Mouse (Mus musculus) bone marrow, adult 2 months (tissue): Measurements from ENCODE around the gene Casp2. TPM values are rescaled to one million over a fixed set of nuclear protein-coding genes. Genes with fewer than 3 reads are reported as not detected.
A peak's percentile ranks its signal among the peaks of the same experiment; 100 is the strongest.

ENCODE experiments used
- H3K27ac ChIP-seq: fragments of 200-500 bp; 2 replicates; pipeline ENCODE4 v1.5.1; 2012; ENCODE audit warnings: low read depth, mild to moderate bottlenecking, control low read depth, inconsistent platforms, low read length; ENCODE audit not compliant: control insufficient read depth, poor library complexity, insufficient read depth
- H3K4me1 ChIP-seq: fragments of 200-500 bp; 2 replicates; pipeline ENCODE4 v1.6.1; 2011; ENCODE audit warnings: low read length; ENCODE audit not compliant: control insufficient read depth, insufficient read depth
- H3K4me3 ChIP-seq: fragments of 200-500 bp; replicated peaks from 2 replicates; pipeline ENCODE3; 2011; ENCODE audit warnings: mild to moderate bottlenecking, low read depth, low read length, control low read depth; ENCODE audit not compliant: control insufficient read depth
- CTCF ChIP-seq: fragments of 200-500 bp; IDR thresholded peaks from 2 replicates; pipeline ENCODE4 v1.5.1; 2011; ENCODE audit warnings: low read length, control low read depth; ENCODE audit not compliant: control insufficient read depth, insufficient read depth
- POLR2A ChIP-seq: fragments of 200-500 bp; IDR thresholded peaks from 2 replicates; pipeline ENCODE4 v1.6.1; 2011; ENCODE audit warnings: low read depth, mild to moderate bottlenecking, control low read depth, low read length, borderline replicate concordance; ENCODE audit not compliant: control insufficient read depth
- WGBS: fragments of 180-500 bp; shearing (Covaris S2); methylation state at CpG from one replicate; pipeline ENCODE4 v1.1.7; 2018; 5-methylcytosine and 5-hydroxymethylcytosine counted together
- polyA plus RNA-seq: library from polyadenylated mRNA; stranded (reverse); fragments of >200 nt; gene quantifications from 2 replicates; pipeline ENCODE4 v1.2.4, GENCODE M21; 2011; ENCODE audit warnings: low replicate concordance; ENCODE audit not compliant: missing spikeins, insufficient read depth, insufficient read length

The Casp2 gene
- polyA plus RNA-seq, 1 experiment, result 20.9 TPM

- no peak for TF ChIP-seq POLR2A
- no peak for TF ChIP-seq CTCF
- H3K4me1 ChIP-seq, result no peaks in the 10 kb centered on the region
- H3K4me3 ChIP-seq, result no peak within 1 kb of the TSS
- no peak within 1 kb of the TSS for H3K27ac ChIP-seq
- 73% methylated on average over 20 of the region's 20 CpGs for WGBS
Measured at GRCm38 (mm10) chr6:42261524-42262170, 3.1 kb upstream of the Casp2 start, which contains the start of gene Tmem139. Gene Tmem139 (plus strand): TSS chr6:42261970.

DNA sequence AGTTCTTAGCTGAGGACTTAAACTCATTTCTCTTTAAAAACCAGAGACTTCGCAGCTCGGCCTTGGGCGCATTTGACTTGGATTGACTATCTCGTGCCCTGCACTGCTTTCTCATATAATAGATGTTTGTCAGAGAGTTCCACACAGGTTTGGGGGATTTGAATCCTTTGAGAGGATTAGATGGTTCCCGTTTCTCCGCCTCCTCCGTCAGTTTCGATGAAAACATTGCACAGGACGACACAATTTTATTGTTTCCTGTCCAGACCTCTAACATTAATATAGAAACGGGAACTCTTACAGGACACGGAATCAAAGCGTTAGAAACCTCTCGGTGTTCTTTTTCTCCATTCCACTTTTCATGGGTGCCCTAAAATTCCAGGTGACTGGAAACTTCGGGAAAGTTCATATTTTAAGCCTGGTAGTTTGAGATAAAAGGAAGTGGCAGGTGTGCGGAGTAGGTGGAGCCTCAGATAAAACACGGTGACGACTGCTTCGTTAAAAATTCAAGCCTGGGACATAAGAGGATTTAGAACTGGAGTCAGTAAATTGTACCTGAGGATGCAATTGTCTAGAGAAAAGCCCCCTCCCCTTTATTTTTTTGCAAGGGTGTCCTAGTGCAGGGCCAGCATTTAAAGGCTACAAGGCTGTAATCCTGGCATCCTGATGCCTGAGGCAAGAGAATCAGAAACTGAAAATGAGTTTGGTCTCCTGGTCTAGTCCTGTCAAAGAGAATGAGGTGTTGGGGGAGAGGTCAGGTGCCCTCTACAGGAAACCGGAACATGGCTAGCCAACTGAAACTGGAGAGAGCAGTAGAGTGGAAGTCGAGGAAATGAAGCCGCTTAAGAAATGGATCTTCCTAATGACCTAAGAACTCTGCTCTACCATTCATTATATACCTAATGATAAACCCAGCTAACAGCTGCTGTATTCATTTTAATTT lies 876 bp downstream of the Casp2 start:
- WGBS, result under 1% methylated on average over 21 of the region's 21 CpGs
- peak overlapping the region; percentile 83 for H3K4me3 ChIP-seq
- TF ChIP-seq POLR2A (no peak), CTCF (no peak)
- peak overlapping the region; percentile 81 for H3K27ac ChIP-seq
- no peaks in the 10 kb centered on the region for H3K4me1 ChIP-seq

DNA sequence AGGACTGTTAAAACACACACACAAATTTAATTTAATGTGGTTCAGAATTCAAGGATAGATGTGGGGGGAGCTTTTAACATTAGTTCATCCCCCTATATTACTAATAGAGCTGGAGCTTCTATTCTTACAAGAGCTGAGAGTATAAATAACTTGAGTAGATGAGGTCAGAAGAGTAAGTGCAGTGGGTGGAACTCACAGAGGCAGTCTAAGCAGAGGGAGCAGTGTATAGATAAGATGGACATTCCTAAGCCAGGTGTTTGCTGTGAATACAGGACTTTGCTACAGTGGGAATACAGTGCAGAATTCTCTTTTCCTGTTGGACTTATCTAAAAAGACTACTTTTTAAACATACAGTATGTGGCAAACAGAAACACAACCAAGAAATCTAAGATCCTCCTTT lies 6.0 kb downstream of the Casp2 start:
- TF ChIP-seq CTCF (no peak), POLR2A (no peak)
- no peak overlapping the region for H3K4me3 ChIP-seq
- no peaks in the 10 kb centered on the region for H3K4me1 ChIP-seq
- H3K27ac ChIP-seq, result no peak overlapping the region

- 69% methylated on average over 2 of the region's 2 CpGs for WGBS
- Histone ChIP-seq H3K4me3 (no peak overlapping the region), H3K4me1 (no peaks in the 10 kb centered on the region), H3K27ac (no peak overlapping the region)
- TF ChIP-seq POLR2A (no peak), CTCF (no peak)
Measured at GRCm38 (mm10) chr6:42276151-42276550, 11.4 kb downstream of the Casp2 start.

DNA sequence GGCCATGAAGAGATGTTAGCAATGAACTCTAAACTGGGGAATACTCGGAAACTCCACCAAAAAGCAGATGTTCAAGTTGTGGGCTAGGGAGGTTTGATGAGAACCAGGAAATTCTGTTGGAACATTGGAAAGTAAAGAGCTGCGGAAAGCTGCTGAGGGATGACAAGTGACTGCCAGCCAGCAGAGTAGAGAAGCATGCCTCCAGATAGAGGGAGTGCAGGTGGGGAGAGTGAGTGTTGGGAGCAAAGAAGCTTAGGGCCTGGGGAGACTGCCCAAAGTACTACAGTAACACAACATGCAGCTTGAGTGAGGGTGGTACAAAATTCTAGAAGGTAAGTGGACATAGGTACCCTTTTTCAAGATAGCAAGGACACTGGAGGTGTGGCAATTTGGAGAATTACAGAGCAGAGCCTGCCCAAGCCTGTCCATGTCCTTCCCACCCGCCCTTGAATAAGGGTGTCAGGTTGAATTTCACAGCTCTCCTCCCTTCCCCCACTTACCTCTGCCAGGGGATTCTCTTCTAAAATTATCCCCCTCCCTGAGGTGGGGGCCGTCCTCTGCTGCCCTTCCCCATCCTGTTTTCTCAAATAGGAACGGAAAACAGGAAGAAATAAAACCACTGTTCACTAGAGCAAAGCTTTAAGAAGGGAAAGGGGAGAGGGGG lies 18.2 kb downstream of the Casp2 start:
- Histone ChIP-seq H3K4me3 (no peak overlapping the region), H3K27ac (no peak overlapping the region), H3K4me1 (no peaks in the 10 kb centered on the region)
- TF ChIP-seq CTCF (no peak), POLR2A (no peak)
- 51% methylated on average over 5 of the region's 5 CpGs for WGBS

DNA sequence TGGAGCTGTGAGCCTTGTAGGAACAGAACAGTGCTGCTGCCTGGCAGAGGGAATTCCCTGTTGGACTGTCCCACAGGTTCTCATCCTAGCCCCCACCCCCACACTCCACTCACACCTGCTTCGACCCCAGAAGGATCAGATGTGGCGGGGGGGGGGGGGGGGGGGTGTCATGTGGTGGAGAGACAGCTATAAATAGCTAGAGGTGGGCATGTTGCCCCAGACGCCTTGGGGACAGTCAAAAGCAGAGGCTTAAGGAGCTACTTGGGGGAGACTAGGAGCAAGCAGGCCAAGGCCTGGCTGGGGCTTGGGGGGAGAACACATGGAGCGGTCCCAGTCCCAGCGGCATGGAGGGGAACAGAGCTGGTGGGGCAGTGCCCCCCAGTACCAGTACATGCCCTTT lies 21.7 kb downstream of the Casp2 start, which contains the start of gene Clcn1:
Clcn1 (plus strand) TSS at position 238 of the 400 bp plus-strand sequence.
- H3K4me3 ChIP-seq, result no peak within 1 kb of the TSS
- WGBS, result 66% methylated on average over 5 of the region's 5 CpGs

DNA sequence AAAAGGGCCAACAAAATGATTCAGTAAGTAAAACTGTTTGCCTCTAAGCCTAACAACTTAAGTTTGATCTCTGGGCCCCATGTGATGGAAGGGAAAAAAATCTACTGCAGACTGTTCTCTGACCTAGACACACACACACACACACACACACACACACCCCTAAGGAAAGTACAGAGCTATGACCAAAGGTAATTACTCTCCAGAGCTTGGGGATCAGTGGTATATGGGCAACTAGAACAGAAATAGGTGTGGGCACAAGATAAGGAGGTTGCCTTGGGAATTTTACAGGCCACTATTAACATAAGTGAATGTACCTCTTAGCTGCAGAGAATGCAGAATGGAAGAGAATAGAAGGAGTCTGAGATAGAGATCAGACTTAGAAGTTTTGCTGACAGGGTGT lies 22.8 kb downstream of the Casp2 start:
- Histone ChIP-seq H3K4me1 (no peaks in the 10 kb centered on the region), H3K4me3 (no peak overlapping the region), H3K27ac (no peak overlapping the region)
- TF ChIP-seq POLR2A (no peak), CTCF (no peak)

More for the DNA sequence above, 21.7 kb downstream of the Casp2 start, which contains the start of gene Clcn1:
- Histone ChIP-seq H3K4me1 (no peaks in the 10 kb centered on the region), H3K27ac (no peak within 1 kb of the TSS)
- no peak for TF ChIP-seq CTCF
- no peak for TF ChIP-seq POLR2A

DNA sequence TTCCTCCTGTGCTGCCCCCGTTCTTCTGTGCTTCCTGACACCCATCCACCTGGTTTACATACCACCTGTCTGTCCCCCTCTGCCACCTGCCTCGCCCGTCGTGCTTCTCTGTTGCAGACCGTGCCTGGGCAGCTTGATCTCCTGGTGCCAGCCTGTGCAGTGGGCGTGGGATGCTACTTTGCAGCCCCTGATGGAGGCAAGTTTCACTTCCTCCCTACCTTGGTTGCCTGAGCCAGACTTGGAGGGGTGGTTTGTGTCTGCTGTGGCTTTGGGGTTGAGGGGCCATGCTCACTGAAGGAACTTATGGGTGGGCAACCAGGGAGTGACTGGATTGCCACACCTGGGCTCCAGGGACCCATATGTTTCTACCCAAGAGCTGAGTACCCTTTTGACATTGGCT lies 28.5 kb downstream of the Casp2 start:
- H3K4me1 ChIP-seq, result peaks cover 4% of the 10 kb centered on the region
- H3K4me3 ChIP-seq, result no peak overlapping the region
- TF ChIP-seq CTCF, result no peak
- no peak for TF ChIP-seq POLR2A
- 29% methylated on average over 6 of the region's 6 CpGs for WGBS
- no peak overlapping the region for H3K27ac ChIP-seq
